Mouse (Mus musculus): ENCODE measurements around the gene Acp1.
A peak's percentile ranks its signal among the peaks of the same experiment; 100 is the strongest.

Acp1 gene

GRCm38 (mm10) chr12:30911261-30912047 is at the start of gene Acp1, which contains the start of gene Sh3yl1:
Gene Acp1 (minus strand): TSS chr12:30911589.
Gene Sh3yl1 (plus strand): TSS chr12:30911668.
- peak; percentile 96 for DNase-seq (ENCODE audit: low spot score)

DNA sequence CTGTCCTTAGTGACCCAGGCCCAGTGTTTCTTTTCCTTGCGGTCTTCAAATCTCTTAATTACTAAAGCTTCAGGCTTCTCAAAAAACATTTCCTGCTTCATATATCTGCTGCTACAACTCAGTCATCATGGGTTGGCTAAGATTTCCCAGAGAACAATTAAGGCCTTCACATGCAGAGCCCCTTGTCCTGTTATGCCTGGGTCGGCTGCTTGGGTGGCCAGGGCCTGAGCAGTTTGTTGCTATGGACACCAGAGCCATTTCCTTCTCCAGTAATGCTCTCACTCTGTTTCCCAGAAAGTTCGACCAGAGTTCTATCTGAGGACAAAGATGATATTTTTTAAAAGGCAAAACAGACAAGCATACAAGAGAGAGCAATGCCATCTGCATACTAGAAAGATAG is 32.8 kb upstream of the Acp1 start:
- DNase-seq (ENCODE audit: low spot score): no peak

GRCm38 (mm10) chr12:30943057-30943986 is 31.9 kb upstream of the Acp1 start:
- DNase-seq (ENCODE audit: low spot score): no peak

GRCm38 (mm10) chr12:30936899-30937298 is 25.5 kb upstream of the Acp1 start:
- DNase-seq (ENCODE audit: low spot score): no peak

DNA sequence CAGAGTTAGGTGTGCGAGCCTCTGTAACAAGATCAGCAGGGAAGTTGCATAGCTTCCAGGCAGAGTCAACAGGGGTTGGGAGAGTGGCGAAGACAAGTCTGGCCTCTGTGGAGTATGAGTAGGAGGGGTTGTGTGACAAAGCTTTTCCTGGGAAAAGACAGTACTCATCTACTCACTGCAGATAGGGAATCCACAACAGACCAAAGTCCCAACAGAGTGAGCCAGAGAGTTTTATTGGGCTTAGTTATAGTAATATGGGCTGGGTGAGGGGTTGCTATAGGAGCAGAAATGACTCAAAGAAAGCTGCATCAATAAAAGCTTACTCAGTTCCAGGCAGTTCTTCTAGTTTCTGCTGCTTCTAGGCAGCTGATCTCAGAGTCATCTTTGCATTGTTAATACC is 21.9 kb upstream of the Acp1 start:
- no peak for DNase-seq (ENCODE audit: low spot score)

- no peak for DNase-seq (ENCODE audit: low spot score)
Observed at GRCm38 (mm10) chr12:30928182-30928581, 16.8 kb upstream of the Acp1 start.

- no peak for DNase-seq (ENCODE audit: low spot score)
Observed at GRCm38 (mm10) chr12:30922401-30922800, 11.0 kb upstream of the Acp1 start.

GRCm38 (mm10) chr12:30912840-30913239 is 1.5 kb upstream of the Acp1 start:
- DNase-seq (ENCODE audit: low spot score): no peak

- peak; percentile 38 for DNase-seq (ENCODE audit: low spot score)
Observed at GRCm38 (mm10) chr12:30912048-30912381, 626 bp upstream of the Acp1 start.

DNA sequence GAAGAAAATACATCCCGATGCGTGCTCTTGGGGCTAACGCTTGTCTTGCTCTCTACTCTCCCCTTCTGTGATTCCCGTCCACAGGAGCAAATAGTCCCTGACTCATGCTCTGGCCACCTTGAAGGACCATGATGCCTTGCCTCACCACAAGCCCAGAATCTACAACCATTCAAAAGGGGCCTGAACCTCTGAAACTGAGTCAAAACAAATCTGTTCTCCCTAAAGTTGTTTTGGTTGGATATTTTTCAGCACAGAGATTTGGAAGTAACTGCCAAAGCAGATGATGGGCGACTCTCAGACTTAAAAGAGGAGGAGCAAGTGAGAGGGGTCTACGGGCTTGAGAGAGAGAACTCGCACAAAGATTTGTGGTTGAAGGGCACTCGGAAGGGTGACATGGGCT is 529 bp downstream of the Acp1 start:
- DNase-seq (ENCODE audit: low spot score): peak; percentile 27

- DNase-seq (ENCODE audit: low spot score): peak; percentile 50
Observed at GRCm38 (mm10) chr12:30909881-30910280, 1.5 kb downstream of the Acp1 start.

GRCm38 (mm10) chr12:30908658-30909057 is 2.7 kb downstream of the Acp1 start:
- DNase-seq (ENCODE audit: low spot score): peak; percentile 33

DNA sequence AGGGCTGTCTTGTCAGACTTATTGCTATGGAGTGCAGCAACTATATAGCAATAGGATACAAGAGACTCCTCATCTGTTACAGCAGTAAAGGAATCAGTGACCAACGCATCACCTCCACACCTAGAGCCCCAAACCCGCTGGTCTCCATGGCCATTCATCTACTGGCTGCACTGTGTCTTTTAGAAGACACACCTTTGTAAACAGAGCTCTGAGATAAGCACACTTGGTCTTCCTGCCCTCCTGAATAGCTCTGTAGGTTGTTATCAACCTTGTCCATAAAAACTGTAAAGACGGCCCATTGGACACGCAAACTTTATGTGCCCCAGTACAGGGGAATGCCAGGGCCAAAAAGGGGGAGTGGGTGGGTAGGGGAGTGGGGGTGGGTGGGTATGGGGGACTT is 14.3 kb downstream of the Acp1 start:
- DNase-seq (ENCODE audit: low spot score): no peak

DNA sequence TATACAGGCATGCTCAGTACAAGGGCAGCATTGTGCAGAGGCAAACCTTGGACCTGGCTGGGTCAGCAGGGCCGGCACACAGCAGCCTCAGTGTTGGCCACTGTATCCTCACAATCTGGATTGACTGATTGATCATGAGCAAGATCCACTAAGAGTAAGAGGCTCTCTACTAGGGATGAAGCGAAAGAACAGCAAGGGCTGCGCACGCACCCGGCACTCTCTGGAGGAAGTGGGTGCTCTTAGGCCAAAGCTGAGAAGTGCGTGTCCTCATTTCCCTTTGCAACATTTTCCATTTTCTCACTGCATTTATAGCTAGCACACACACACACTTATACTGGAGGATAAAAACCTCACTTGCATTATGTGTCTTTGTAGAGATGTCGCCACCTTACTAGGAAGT is 20.0 kb downstream of the Acp1 start:
- DNase-seq (ENCODE audit: low spot score): no peak

DNA sequence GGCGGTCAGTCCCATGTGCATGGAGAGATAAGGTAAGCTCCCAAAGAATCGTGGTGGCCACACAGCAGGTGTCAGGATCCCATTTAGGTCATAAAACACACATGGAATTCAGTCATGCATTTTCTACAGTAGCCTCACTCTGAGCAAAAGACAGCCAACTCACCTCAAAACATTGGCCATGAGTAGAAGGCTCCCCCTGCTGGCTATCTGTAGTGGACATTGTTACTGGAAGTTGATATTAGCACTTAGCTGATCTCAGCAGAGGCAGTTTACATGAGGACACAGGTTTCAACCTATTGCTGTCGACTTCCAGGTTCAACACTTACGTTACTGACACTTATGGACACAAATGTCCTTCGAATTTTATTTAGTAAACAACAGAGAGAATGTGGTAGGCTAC is 21.3 kb downstream of the Acp1 start:
- no peak for DNase-seq (ENCODE audit: low spot score)

DNA sequence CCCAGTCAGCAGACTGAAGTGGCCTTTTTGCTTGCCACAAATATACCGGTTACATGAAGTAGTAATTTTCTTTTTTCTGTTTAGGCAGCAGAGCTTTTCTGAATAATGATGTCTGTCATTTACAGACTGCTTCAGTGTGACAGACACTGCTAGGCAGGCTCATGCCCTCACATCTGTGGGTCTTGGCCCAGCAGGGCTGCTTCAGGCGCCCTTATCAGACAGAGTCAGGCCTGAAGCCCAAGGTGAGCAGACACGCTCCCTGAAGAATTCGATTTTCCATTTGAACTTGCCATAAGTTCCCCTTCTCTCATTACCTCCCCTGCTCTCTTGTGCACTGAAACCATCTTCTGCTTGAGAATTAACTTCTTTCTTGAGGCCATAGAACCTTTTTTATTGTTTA is 23.4 kb downstream of the Acp1 start:
- DNase-seq (ENCODE audit: low spot score): no peak

- no peak for DNase-seq (ENCODE audit: low spot score)
Observed at GRCm38 (mm10) chr12:30885891-30886290, 25.5 kb downstream of the Acp1 start.

DNA sequence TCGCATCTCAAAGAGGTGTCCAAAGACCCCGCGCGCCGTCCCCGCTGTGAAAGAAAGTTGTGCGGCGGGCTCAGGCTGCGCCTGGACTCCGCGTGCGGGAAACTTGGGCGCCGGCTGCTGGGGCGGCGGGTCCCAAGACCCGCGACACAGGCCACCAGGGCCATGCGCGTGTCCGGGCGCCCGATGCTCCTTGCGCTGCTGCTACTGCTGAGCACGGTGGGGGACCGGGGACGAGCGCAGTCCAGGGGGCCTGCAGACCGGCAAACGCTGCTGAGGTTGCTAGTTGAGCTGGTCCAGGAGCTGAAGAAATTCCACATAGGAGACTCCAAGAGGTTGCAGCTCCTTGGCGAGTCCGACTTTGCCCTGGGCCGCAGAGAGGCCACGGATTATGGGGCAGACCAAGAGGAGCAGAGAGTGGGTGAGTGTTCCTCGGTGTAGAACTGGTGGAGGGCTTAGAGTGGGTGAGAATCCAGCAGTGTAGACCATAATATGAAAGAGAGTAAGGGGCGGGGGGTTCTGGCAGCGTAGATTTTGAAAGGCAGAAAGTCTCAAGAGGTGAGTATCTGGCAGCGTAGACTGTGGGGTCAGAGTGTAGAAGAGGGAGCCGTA is 26.7 kb downstream of the Acp1 start:
- no peak for DNase-seq (ENCODE audit: low spot score)

DNA sequence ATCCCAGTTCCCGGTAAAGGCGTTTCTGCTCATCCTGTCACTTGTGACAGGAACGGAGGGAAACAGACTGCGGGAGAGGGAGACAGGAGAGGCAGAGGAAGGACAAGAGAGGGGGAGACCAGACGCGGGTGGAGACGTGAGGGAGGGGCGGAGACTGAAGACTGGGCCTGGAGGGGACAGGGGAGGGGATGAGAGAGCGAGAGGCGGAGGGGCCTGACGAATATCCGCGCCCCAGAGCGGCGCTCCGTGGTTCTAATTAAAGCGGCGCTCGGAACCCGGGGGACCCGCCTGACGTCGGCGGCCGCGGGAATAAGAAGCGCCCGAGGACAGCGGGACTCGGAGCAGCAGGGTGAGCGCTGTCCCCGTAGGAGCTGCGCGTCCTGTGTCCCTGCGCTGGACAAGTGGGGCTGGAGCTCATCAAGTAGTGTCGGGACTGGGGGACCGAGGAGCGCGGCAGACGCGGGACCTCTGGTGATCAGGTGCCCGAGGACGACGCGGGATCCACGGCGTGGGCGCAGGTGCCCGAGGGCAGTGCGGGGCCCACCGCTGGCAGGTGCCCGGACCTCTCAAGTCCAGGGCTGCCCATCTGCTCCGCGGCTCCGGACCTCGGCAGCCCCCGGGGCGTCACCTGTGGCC is 27.3 kb downstream of the Acp1 start, which contains the start of gene Alkal2:
Gene Alkal2, plus strand, starts transcription at position 337 of the 636 bp plus-strand sequence.
- DNase-seq (ENCODE audit: low spot score): no peak

- no peak for DNase-seq (ENCODE audit: low spot score)
Observed at GRCm38 (mm10) chr12:30883592-30883985, 27.8 kb downstream of the Acp1 start.

GRCm38 (mm10) chr12:30879447-30879846 is 31.9 kb downstream of the Acp1 start:
- no peak for DNase-seq (ENCODE audit: low spot score)

DNA sequence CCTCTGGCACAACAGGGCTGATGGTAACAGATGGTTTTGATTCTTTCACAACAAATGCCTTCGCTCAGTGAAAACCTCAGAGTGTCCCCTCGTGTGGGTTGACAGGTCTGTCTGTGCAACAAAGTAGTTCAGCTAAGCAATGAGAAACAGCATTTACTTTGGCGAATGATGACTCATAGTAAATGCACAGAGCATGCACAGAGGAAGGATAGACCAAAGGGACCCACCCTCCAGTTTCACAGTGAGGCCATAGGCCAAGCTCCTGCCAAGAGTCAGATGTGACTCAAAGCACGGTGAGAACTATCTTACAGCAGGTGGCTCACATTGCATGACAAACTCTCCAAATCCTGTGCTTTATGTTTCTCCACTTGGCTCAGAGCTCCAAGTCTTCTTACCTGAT is 45.6 kb downstream of the Acp1 start:
- DNase-seq (ENCODE audit: low spot score): no peak
